Mouse (Mus musculus) myocyte (in vitro differentiated cells): ENCODE data around the gene Otoa.

ENCODE experiments used
- E2F4 ChIP-seq: IDR thresholded peaks from one replicate; pipeline ENCODE4 v1.6.1; 2011; ENCODE audit warnings: mild to moderate bottlenecking, control low read depth, moderate library complexity; ENCODE audit not compliant: insufficient read depth
- MAX ChIP-seq: IDR thresholded peaks from one replicate; pipeline ENCODE4 v1.6.1; 2011; ENCODE audit warnings: low read depth, mild to moderate bottlenecking, control low read depth
- MYOD1 ChIP-seq, 3 experiments: IDR thresholded peaks; one replicate each; pipeline ENCODE4 v1.6.1; 2011; ENCODE audit warnings: control low read depth in 2 of 3, low read depth in 2 of 3, mild to moderate bottlenecking in 2 of 3, moderate library complexity in 1 of 3; ENCODE audit not compliant: insufficient read length in 2 of 3, control insufficient read depth in 1 of 3
- POLR2A ChIP-seq: IDR thresholded peaks from one replicate; pipeline ENCODE4 v1.6.1; 2011; ENCODE audit warnings: low read depth, mild to moderate bottlenecking, control low read depth, moderate library complexity; ENCODE audit not compliant: insufficient read length
- POLR2AphosphoS2 ChIP-seq: IDR thresholded peaks from one replicate; pipeline ENCODE4 v1.6.1; 2011; ENCODE audit warnings: low read depth, control low read depth; ENCODE audit not compliant: insufficient read length
- REST ChIP-seq: IDR thresholded peaks from one replicate; pipeline ENCODE4 v1.6.1; 2011; ENCODE audit warnings: mild to moderate bottlenecking, control low read depth, moderate library complexity; ENCODE audit not compliant: insufficient read depth, insufficient read length
- SRF ChIP-seq: IDR thresholded peaks from one replicate; pipeline ENCODE4 v1.6.1; 2011; ENCODE audit warnings: low read depth; ENCODE audit not compliant: control insufficient read depth, insufficient read length
- TCF12 ChIP-seq: IDR thresholded peaks from one replicate; pipeline ENCODE4 v1.6.1; 2011; ENCODE audit warnings: mild to moderate bottlenecking, control low read depth; ENCODE audit not compliant: poor library complexity, insufficient read depth, severe bottlenecking
- TCF3 ChIP-seq: IDR thresholded peaks from one replicate; pipeline ENCODE4 v1.6.1; 2011; ENCODE audit warnings: low read depth, control low read depth; ENCODE audit not compliant: insufficient read length
- USF1 ChIP-seq: IDR thresholded peaks from one replicate; pipeline ENCODE4 v1.6.1; 2011; ENCODE audit warnings: low read depth, mild to moderate bottlenecking, control low read depth, moderate library complexity

DNA sequence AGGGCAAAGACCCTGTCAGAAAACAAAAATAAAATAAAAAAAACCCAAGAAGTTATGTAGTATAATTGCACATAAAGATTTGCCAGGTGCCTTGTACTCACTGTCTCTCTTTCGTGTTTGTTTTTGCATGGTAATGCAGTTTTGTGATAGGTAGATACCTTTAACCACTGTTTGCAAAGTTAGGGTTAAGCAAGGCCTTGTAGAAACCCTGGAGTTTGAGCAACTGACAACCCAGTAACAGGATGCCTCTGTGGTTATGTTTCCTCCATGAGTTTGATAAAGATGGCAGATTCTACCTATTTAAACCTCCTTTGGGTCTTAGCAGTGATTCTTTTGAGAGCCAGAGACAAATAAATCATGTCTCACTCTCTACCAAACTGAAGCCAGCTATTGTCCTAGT, 37.9 kb upstream of the Otoa start:
- TF ChIP-seq E2F4 (no peak), POLR2A (no peak), MYOD1 (IDR thresholded peaks at IDR 0.05; ENCODE audit: control insufficient read depth in 1 of 3, insufficient read length in 2 of 3, low read depth in 2 of 3) (no peak), POLR2AphosphoS2 (no peak), TCF12 (no peak), REST (no peak), USF1 (no peak), SRF (no peak), MAX (no peak), TCF3 (no peak)
